Mouse (Mus musculus) forebrain, embryonic 14.5 days (tissue): ENCODE results near the gene Opa3. TPM values are rescaled to one million over a fixed set of nuclear protein-coding genes. Genes with fewer than 3 reads are reported as not detected.
A peak's percentile ranks its signal among the peaks of the same experiment; 100 is the strongest.

Source experiments
- ATAC-seq: fragments of 200-750 bp; cut with Nextera tagmentation; 2 replicates; pipeline ENCODE4 v1.8.0; 2017; ENCODE audit warnings: mild to moderate bottlenecking, moderate library complexity
- DNase-seq: peaks from one replicate; pipeline ENCODE4 v3.0.0-alpha.2; 2015; ENCODE audit warnings: low spot score
- H3K27ac ChIP-seq: fragments of 300-500 bp; sonication (generic); 2 replicates; pipeline ENCODE4 v1.5.1; 2014; ENCODE audit warnings: low read depth, mild to moderate bottlenecking, control low read depth, low read length, moderate library complexity
- H3K27me3 ChIP-seq: fragments of 300-500 bp; sonication (generic); replicated peaks from 2 replicates; pipeline ENCODE4 v1.6.1; 2014; ENCODE audit warnings: low read length, control low read depth, mixed read lengths; ENCODE audit not compliant: control insufficient read depth, insufficient read depth
- H3K36me3 ChIP-seq: fragments of 300-500 bp; sonication (generic); 2 replicates; pipeline ENCODE4 v1.6.1; 2014; ENCODE audit warnings: low read length, control low read depth; ENCODE audit not compliant: control insufficient read depth, insufficient read depth
- H3K4me1 ChIP-seq: fragments of 300-500 bp; sonication (generic); 2 replicates; pipeline ENCODE4 v1.6.1; 2014; ENCODE audit warnings: antibody characterized with exemption, low read length, control low read depth; ENCODE audit not compliant: control insufficient read depth, insufficient read depth
- H3K4me2 ChIP-seq: fragments of 300-500 bp; sonication (generic); 2 replicates; pipeline ENCODE4 v1.6.1; 2014; ENCODE audit warnings: mild to moderate bottlenecking, control low read depth, low read length
- H3K4me3 ChIP-seq: fragments of 300-500 bp; sonication (generic); 2 replicates; pipeline ENCODE4 v1.5.1; 2014; ENCODE audit warnings: low read depth, low read length, control low read depth
- H3K9ac ChIP-seq: fragments of 300-500 bp; sonication (generic); 2 replicates; pipeline ENCODE4 v1.6.1; 2014; ENCODE audit warnings: mild to moderate bottlenecking, low read length, control low read depth, moderate library complexity
- H3K9me3 ChIP-seq: fragments of 300-500 bp; sonication (generic); replicated peaks from 2 replicates; pipeline ENCODE4 v1.6.1; 2016; ENCODE audit warnings: low read length, control low read depth, mixed read lengths; ENCODE audit not compliant: control insufficient read depth
- WGBS: fragments of 180-500 bp; shearing (Covaris S2); extraction: QIAGEN DNeasy Blood & Tissue Kit; methylation state at CpG from one replicate; pipeline ENCODE4 v1.1.7; 2014; 5-methylcytosine and 5-hydroxymethylcytosine counted together
- polyA plus RNA-seq: library from polyadenylated mRNA; unstranded; fragments of >200 nt; fragmentation: Nextera tagmentation; extraction: Ambion mirVana; gene quantifications from 2 replicates; pipeline ENCODE4 v1.2.1, GENCODE M21; 2014

Opa3 gene
- polyA plus RNA-seq, 1 experiment from 2014 or later = 42.5 TPM

DNA sequence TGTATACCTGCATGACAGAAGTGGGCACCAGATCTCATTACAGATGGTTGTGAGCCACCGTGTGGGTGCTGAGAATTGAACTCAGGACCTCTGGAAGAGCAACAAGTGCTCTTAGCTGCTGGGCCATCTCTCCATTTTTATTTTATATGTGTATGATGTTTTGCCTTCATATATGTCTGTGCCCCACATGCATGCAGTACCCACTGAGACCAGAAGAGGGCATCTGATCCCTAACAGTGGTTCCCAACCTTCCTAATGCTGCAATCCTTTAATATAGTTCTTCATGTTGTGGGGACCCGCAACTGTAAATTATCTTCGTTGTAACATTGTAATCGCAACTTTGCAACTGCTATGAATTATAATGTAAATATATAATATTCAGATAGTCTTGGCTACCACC, 56.6 kb downstream of the Opa3 start:
- H3K9ac ChIP-seq = no peak overlapping the region
- no peak overlapping the region for H3K4me3 ChIP-seq
- peaks cover 10% of the 10 kb centered on the region for H3K4me1 ChIP-seq
- DNase-seq = peak; percentile 75
- H3K4me2 ChIP-seq = no peak overlapping the region
- 26% methylated on average over 4 of the region's 4 CpGs for WGBS
- no peak for ATAC-seq
- H3K27me3 ChIP-seq = peaks cover 16% of the 10 kb centered on the region
- no peak overlapping the region for H3K27ac ChIP-seq
- peaks cover 32% of the 10 kb centered on the region for H3K36me3 ChIP-seq
- no peaks in the 10 kb centered on the region for H3K9me3 ChIP-seq

DNA sequence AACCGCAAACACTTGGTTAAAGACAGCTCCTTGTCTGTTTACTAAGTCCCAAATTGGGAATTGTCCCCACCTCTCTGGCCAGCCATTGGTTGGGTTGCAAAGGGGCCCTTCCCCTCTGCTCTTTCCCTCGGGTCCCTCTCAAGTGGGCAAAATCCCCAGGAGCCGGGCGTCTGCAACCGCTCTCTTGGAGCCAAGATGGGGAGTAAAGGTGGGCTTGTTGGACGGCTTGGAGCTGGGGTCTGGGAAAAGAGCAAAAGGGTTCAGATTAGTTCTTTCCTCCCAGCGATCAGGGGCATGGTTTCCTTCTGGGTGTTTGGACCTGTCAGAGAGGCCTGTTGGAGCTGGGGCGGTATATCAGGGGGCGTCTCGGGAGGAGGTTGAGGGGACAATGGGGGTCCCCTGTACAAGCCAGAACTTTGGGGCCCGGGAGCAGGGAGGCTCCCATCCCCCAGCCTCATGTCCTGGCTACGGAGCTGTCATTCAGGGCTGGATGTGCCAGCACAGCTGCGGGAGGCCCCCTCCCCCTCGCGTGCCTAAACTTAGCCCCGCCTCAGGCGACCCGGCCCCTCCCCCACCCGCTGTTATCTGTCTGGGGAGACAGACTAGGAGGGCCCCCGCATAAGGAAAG, 62.9 kb downstream of the Opa3 start:
- Histone ChIP-seq H3K4me3 (peak overlapping the region; percentile 9; the same call in 1 of the 2 replicates), H3K4me1 (peaks cover 10% of the 10 kb centered on the region), H3K9me3 (no peaks in the 10 kb centered on the region), H3K36me3 (peaks cover 54% of the 10 kb centered on the region), H3K27ac (peak overlapping the region; percentile 27; the same call in 1 of the 2 replicates), H3K9ac (peak overlapping the region; percentile 29; the same call in 1 of the 2 replicates), H3K4me2 (peak overlapping the region; percentile 43), H3K27me3 (no peaks in the 10 kb centered on the region)
- ATAC-seq (peak; percentile 49; the same call in 1 of the 2 replicates), DNase-seq (no peak)
- WGBS = 4% methylated on average over 20 of the region's 20 CpGs

DNA sequence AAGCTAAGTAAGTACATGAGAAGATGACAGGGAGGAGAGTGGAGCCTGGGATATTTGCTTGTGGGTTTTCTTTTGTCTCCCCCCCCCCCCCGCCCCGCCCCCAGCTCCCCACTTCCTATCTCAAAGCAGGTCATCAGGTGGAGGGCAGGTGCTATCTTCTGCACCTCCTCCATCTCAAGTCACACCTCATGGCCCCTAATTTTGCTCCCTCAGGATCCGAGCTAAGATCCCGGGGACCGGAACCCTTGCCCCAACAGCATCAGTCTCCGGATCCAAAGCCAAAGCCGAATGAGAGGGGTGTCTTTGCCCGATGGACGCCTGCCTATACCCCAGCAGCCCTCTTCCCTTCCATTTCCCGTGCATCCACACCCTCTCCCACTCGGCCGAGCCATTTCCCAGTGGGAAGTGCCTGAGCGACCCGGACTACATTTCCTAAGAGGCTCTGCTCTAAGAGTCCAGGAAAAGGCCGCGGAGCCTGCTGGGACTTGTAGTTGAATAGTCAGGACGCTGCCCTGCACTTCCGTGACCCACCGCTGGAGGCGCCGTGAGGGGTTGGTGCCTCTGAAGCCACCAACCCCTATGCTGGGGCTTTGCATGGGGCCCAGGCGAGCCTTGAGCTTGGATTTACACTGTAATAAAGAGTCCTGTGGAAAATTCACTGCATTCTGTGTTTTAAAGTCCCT, 67.5 kb downstream of the Opa3 start:
- H3K9me3 ChIP-seq = no peaks in the 10 kb centered on the region
- H3K4me3 ChIP-seq = no peak overlapping the region
- H3K9ac ChIP-seq = peak overlapping the region; percentile 13; the same call in 1 of the 2 replicates
- H3K4me2 ChIP-seq = peak overlapping the region; percentile 39
- no peaks in the 10 kb centered on the region for H3K27me3 ChIP-seq
- DNase-seq (peak; percentile 96), ATAC-seq (peak; percentile 80)
- peaks cover 22% of the 10 kb centered on the region for H3K36me3 ChIP-seq
- peaks cover 9% of the 10 kb centered on the region for H3K4me1 ChIP-seq
- no peak overlapping the region for H3K27ac ChIP-seq
- 18% methylated on average over 22 of the region's 22 CpGs for WGBS

DNA sequence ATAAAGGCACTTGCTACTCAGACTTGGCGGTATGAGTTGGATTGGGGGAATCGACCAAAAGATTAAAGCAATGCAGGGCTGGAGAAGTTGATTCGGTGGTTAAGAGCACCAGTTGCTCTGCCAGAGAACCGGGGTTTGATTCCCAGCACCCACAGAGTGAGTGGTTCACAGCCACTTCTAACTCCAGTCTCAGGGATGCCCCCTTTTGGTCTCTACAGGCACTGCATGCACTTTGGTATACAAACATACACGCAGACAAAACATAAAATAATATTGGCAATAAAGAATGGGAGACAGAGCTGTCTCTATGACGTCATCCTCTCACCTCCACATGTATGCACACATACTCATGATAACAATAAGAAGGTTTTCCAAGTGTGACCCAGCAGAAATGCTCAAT, 68.9 kb downstream of the Opa3 start:
- no peak overlapping the region for H3K4me3 ChIP-seq
- no peaks in the 10 kb centered on the region for H3K27me3 ChIP-seq
- H3K36me3 ChIP-seq = peaks cover 20% of the 10 kb centered on the region
- H3K27ac ChIP-seq = no peak overlapping the region
- H3K9ac ChIP-seq = no peak overlapping the region
- H3K4me1 ChIP-seq = no peaks in the 10 kb centered on the region; the same call in 1 of the 2 replicates
- ATAC-seq = no peak
- H3K9me3 ChIP-seq = no peaks in the 10 kb centered on the region
- no peak for DNase-seq
- 88% methylated on average over 6 of the region's 6 CpGs for WGBS
- no peak overlapping the region for H3K4me2 ChIP-seq

DNA sequence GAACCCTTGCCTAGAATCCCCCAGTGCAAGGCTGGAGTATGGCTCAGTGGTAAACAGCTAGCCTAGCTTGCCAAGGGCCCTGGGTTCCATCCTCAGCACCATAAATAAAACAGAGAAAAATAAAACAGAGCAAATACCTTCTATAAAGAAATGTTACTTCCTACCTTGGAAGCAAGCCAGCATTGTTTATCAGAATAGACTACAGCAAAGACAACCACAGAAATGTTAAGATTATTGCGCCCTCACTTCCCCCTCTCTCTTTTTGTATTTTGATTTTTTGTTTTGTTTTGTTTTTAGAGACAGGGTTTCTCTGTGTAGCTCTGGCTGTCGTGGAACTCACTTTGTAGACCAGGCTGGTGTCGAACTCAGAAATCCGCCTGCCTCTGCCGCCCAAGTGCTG, 69.7 kb downstream of the Opa3 start:
- H3K4me2 ChIP-seq = no peak overlapping the region
- no peak overlapping the region for H3K27ac ChIP-seq
- ATAC-seq (no peak), DNase-seq (no peak)
- peaks cover 6% of the 10 kb centered on the region; the same call in 1 of the 2 replicates for H3K27me3 ChIP-seq
- no peaks in the 10 kb centered on the region for H3K9me3 ChIP-seq
- WGBS = 89% methylated on average over 5 of the region's 5 CpGs
- no peak overlapping the region for H3K4me3 ChIP-seq
- peaks cover 16% of the 10 kb centered on the region for H3K36me3 ChIP-seq
- H3K9ac ChIP-seq = no peak overlapping the region
- H3K4me1 ChIP-seq = no peaks in the 10 kb centered on the region; the same call in 1 of the 2 replicates

DNA sequence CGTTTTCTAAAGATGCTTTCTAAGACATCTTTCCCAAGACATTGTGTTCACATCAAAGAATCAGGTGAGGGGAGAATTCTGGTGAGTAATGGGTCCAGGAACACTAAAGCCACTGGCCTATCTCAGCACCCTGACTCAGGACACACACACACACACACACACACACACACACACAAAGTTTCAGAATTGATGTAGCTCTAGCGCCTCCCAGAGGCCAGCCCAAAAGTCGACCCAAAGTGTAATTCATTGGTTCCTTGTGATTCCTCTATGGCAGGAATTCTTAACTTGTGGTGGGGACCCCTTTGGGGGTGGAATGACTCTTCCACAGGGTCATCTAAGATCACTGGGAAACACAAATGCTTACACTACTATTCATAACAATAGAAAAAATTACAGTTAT, 71.1 kb downstream of the Opa3 start:
- H3K27me3 ChIP-seq = peaks cover 18% of the 10 kb centered on the region
- 22% methylated on average over 3 of the region's 3 CpGs for WGBS
- peaks cover 4% of the 10 kb centered on the region for H3K36me3 ChIP-seq
- DNase-seq (peak; percentile 62), ATAC-seq (no peak)
- peaks cover 4% of the 10 kb centered on the region; the same call in 1 of the 2 replicates for H3K4me1 ChIP-seq
- H3K4me3 ChIP-seq = no peak overlapping the region
- H3K27ac ChIP-seq = no peak overlapping the region
- no peaks in the 10 kb centered on the region for H3K9me3 ChIP-seq
- no peak overlapping the region for H3K9ac ChIP-seq
- H3K4me2 ChIP-seq = no peak overlapping the region

DNA sequence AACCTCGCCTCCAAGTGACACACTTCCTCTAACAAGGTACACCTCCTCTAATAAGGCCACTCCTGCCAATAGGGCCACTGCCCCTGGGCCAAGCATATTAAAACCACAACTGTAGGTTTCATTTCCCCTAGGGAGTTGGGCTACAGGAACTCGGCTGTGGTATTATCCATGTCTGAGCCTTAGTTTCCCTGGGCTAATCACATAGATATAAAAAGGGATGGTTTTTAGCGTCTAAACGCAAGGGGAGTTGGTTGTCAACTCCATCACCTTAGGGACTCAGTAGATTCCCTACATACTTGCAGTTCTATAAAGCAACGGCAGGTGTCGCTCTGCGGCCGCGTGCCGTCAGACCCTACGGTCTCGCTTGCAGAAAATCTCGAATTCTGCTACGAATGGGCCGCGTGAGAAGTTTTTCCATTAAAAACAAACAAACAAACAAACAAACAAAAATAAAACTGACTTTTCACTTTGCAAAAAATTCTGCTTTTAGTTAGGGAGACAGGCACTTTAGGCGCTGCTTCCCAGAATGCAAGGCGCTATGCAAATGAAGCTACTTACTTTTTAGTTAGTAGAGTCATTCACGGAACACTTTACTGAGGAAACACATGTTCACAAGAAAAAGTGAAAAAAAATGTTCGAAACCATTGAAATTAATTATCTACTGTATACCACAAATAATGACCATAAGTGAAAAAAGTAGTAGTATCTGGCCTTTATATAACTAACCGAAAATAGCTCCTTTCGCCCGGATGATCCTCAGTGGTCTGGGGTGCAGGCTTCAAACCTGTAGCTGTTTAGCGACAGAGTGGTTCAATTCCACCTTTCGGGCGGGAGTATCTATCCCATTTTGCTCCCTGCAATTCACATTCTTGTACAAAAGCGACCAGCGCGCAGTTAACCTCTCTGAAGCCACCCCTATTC, 72.6 kb downstream of the Opa3 start:
- under 1% methylated on average over 29 of the region's 29 CpGs for WGBS
- Histone ChIP-seq H3K36me3 (no peaks in the 10 kb centered on the region), H3K4me3 (peak overlapping the region; percentile 42), H3K4me1 (peaks cover 4% of the 10 kb centered on the region; the same call in 1 of the 2 replicates), H3K9ac (peak overlapping the region; percentile 46; the same call in 1 of the 2 replicates), H3K4me2 (peak overlapping the region; percentile 48), H3K9me3 (no peaks in the 10 kb centered on the region), H3K27me3 (peaks cover 31% of the 10 kb centered on the region), H3K27ac (no peak overlapping the region)
- peak; percentile 88 for DNase-seq
- ATAC-seq = peak; percentile 85

DNA sequence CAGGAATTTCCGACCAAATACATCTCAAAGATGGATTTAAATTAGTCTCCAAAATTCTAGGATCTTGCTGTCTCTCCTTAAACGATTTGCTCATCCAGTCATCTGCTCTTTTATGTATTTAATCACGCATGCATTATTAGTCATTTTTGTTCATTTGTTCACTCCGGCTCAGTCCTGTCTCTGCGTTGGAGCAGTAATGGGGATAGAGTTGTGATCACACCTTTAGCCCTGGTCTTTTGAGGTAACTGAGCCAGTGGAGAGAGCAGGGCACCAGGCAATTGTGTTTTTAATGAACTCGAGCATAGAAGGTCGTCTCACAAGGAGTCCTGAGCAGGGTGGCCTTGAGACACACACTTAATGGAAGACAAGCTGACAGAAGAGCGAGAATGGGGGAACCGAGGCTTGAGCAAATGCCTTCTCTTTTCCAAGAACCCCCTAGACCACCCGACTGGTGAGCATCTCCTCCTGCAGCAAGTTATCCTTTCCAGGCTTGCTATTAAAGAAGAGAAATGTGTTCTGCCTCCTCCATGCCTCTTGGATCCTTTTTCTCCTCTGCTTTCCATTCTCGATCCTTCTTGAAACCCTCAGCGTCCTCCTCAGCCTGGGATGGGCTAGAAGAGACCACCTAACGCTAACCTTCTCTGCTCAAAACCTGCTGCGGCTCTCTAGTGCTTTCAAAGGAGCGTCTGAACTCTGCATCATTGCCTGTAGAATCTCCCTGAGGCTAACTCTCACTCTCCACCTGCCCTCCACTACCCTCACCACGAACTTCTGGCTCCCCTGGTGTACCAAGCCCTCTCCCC, 73.5 kb downstream of the Opa3 start:
- Histone ChIP-seq H3K4me2 (peak overlapping the region; percentile 48), H3K4me1 (peaks cover 4% of the 10 kb centered on the region; the same call in 1 of the 2 replicates), H3K27ac (no peak overlapping the region), H3K36me3 (no peaks in the 10 kb centered on the region), H3K4me3 (peak overlapping the region; percentile 42), H3K9ac (peak overlapping the region; percentile 42; the same call in 1 of the 2 replicates), H3K9me3 (no peaks in the 10 kb centered on the region), H3K27me3 (peaks cover 40% of the 10 kb centered on the region)
- ATAC-seq (no peak), DNase-seq (no peak)
- WGBS = 5% methylated on average over 16 of the region's 16 CpGs
